8 mouse cellular contexts compared by ENCODE assay signal in genomic region chr1:171246709-171247452, GRCm38 (mm10). TPM values are rescaled to one million over a fixed set of nuclear protein-coding genes. Genes with fewer than 3 reads are reported as not detected.
DNase-seq lines count a peak whose midpoint lies in the region; ATAC-seq and TF ChIP-seq lines count a peak whose summit lies in the region.

No protein-coding gene starts in this region.

- peak overlapping the region; percentile 89 for H3K4me3 ChIP-seq in gastrocnemius, adult 2 months
- H3K4me3 ChIP-seq in hindbrain, postnatal 0 days (ENCODE audit: low read length): peak overlapping the region; percentile 81
- H3K4me3 ChIP-seq in left cerebral cortex, adult 2 months: peak overlapping the region; percentile 76

- H3K36me3 ChIP-seq in hindbrain, postnatal 0 days (ENCODE audit: insufficient read depth, low read length): peaks cover 3% of the 10 kb centered on the region; the same call in 1 of the 2 replicates

- TF ChIP-seq CTCF in gastrocnemius, adult 2 months (IDR thresholded peaks at IDR 0.05): peak; percentile 98
- TF ChIP-seq CTCF in hindbrain, postnatal 0 days (IDR thresholded peaks at IDR 0.05; ENCODE audit: low read depth): peak; percentile 91
- TF ChIP-seq CTCF in left cerebral cortex, adult 2 months (IDR thresholded peaks at IDR 0.05): peak; percentile 98

- no peaks in the 10 kb centered on the region for H3K9me3 ChIP-seq in hindbrain, postnatal 0 days (ENCODE audit: low read length)

- peak overlapping the region; percentile 84 for H3K9ac ChIP-seq in hindbrain, postnatal 0 days (replicated peaks; ENCODE audit: low read length)

- intact Hi-C loops in gastrocnemius, adult 2 months (cut with DNase I): loop anchor here (1.0 kb wide), 1 partner anchor 25 kb away; the partner anchor contains the start of gene Tomm40l
- intact Hi-C loops in left cerebral cortex, adult 2 months (cut with DNase I): loop anchor here (1.0 to 2.0 kb wide), 2 partner anchors 25 to 34 kb away; partner anchors contain the start of genes Ppox and Tomm40l

- WGBS in hindbrain, postnatal 0 days: under 1% methylated on average over 41 of the region's 41 CpGs

- peak; percentile 97 for ATAC-seq in common myeloid progenitor, adult 5-6 weeks (replicated peaks; ENCODE audit: low read depth, poor library complexity, severe bottlenecking)
- peak; percentile 95 for ATAC-seq in hindbrain, postnatal 0 days
- ATAC-seq in megakaryocyte, adult 5-6 weeks (ENCODE audit: poor library complexity, severe bottlenecking): peak; percentile 97

- H3K27ac ChIP-seq in gastrocnemius, adult 2 months: peak overlapping the region; percentile 97
- H3K27ac ChIP-seq in hindbrain, postnatal 0 days: peak overlapping the region; percentile 82
- peak overlapping the region; percentile 99 for H3K27ac ChIP-seq in left cerebral cortex, adult 2 months

- peaks cover 20% of the 10 kb centered on the region for H3K4me1 ChIP-seq in hindbrain, postnatal 0 days (ENCODE audit: insufficient read depth, low read length)

- peak; percentile 98 for DNase-seq in ZHBTc4 (ENCODE audit: low read depth, low spot score)
- peak; percentile 98 for DNase-seq in gastrocnemius, adult 2 months
- DNase-seq in hindbrain, postnatal 0 days (ENCODE audit: low spot score): peak; percentile 99
- peak; percentile 97 to 98 for DNase-seq in left cerebral cortex, adult 2 months (ENCODE audit: extremely low spot score in 1 of 2, low spot score in 2 of 2)
- DNase-seq in right cerebral cortex, adult 2 months (ENCODE audit: low spot score in 2 of 2): peak; percentile 97 to 98
- DNase-seq in urinary bladder, postnatal 14 days (ENCODE audit: low spot score): peak; percentile 98

- peak overlapping the region; percentile 89 for H3K4me2 ChIP-seq in hindbrain, postnatal 0 days (ENCODE audit: low read depth, low read length)

- H3K27me3 ChIP-seq in hindbrain, postnatal 0 days (ENCODE audit: insufficient read depth, low read length): no peaks in the 10 kb centered on the region

RNA-seq across cellular contexts. Expression of gene Adamts4, which starts 3.3 kb away (rescaled TPM):
- not detected in 2 replicates for total RNA-seq in common myeloid progenitor, adult 5-6 weeks (2017)
- total RNA-seq in gastrocnemius, adult 2 months (2021): under 1 TPM; 0.15 to 0.73 TPM
- 7.4 and 8.9 TPM in 2 replicates for total RNA-seq in hindbrain, postnatal 0 days (2014; rRNA removed)
- polyA plus RNA-seq in hindbrain, postnatal 0 days (2015; fragmentation: Nextera tagmentation; extraction: Ambion mirVana): 4.4 and 5.1 TPM in 2 replicates
- total RNA-seq in left cerebral cortex, adult 2 months (2021): 1 to 10 TPM; 6.7 to 8.6 TPM
- total RNA-seq in megakaryocyte, adult 5-6 weeks (2015): not detected in 2 replicates
- total RNA-seq in megakaryocyte, adult 5-6 weeks (2017): 0.12 TPM in 1 of 2 replicates, not detected in the other

RNA-seq across cellular contexts. Expression of gene Ndufs2, which starts 4.3 kb away (rescaled TPM):
- 198 and 334 TPM in 2 replicates for total RNA-seq in common myeloid progenitor, adult 5-6 weeks (2017)
- 1,000 to 10,000 TPM; 1,014 to 1,063 TPM for total RNA-seq in gastrocnemius, adult 2 months (2021)
- 234 and 269 TPM in 2 replicates for total RNA-seq in hindbrain, postnatal 0 days (2014; rRNA removed)
- 279 and 286 TPM in 2 replicates for polyA plus RNA-seq in hindbrain, postnatal 0 days (2015; fragmentation: Nextera tagmentation; extraction: Ambion mirVana)
- total RNA-seq in left cerebral cortex, adult 2 months (2021): 100 to 1,000 TPM; 267 to 272 TPM
- total RNA-seq in megakaryocyte, adult 5-6 weeks (2015): 235 and 245 TPM in 2 replicates
- 276 and 306 TPM in 2 replicates for total RNA-seq in megakaryocyte, adult 5-6 weeks (2017)

RNA-seq across cellular contexts. Expression of gene Fcer1g, which starts 12.7 kb away (rescaled TPM):
- total RNA-seq in common myeloid progenitor, adult 5-6 weeks (2017): 58.4 and 94.7 TPM in 2 replicates
- 1 to 10 TPM; 2.5 to 6.1 TPM for total RNA-seq in gastrocnemius, adult 2 months (2021)
- 24.2 and 30.6 TPM in 2 replicates for total RNA-seq in hindbrain, postnatal 0 days (2014; rRNA removed)
- 31.4 and 34.6 TPM in 2 replicates for polyA plus RNA-seq in hindbrain, postnatal 0 days (2015; fragmentation: Nextera tagmentation; extraction: Ambion mirVana)
- total RNA-seq in left cerebral cortex, adult 2 months (2021): 10 to 100 TPM; 12.6 to 14.4 TPM
- total RNA-seq in megakaryocyte, adult 5-6 weeks (2015): 2,036 and 2,044 TPM in 2 replicates
- 995 and 1,060 TPM in 2 replicates for total RNA-seq in megakaryocyte, adult 5-6 weeks (2017)

RNA-seq across cellular contexts. Expression of gene Apoa2, which starts 22.0 kb away (rescaled TPM):
- 3.7 TPM in 1 of 2 replicates, not detected in the other for total RNA-seq in common myeloid progenitor, adult 5-6 weeks (2017)
- total RNA-seq in gastrocnemius, adult 2 months (2021): under 1 TPM in 1 of 2 experiments, not detected in 1; 0.59 TPM
- not detected in 2 replicates for total RNA-seq in hindbrain, postnatal 0 days (2014; rRNA removed)
- 8.1 and 8.8 TPM in 2 replicates for polyA plus RNA-seq in hindbrain, postnatal 0 days (2015; fragmentation: Nextera tagmentation; extraction: Ambion mirVana)
- 1 to 10 TPM; 1.5 to 2.2 TPM for total RNA-seq in left cerebral cortex, adult 2 months (2021)
- total RNA-seq in megakaryocyte, adult 5-6 weeks (2015): 0.87 TPM in 1 of 2 replicates, not detected in the other
- not detected in 2 replicates for total RNA-seq in megakaryocyte, adult 5-6 weeks (2017)

RNA-seq across cellular contexts. Expression of gene B4galt3, which starts 23.2 kb away (rescaled TPM):
- total RNA-seq in common myeloid progenitor, adult 5-6 weeks (2017): 11.0 and 32.0 TPM in 2 replicates
- total RNA-seq in gastrocnemius, adult 2 months (2021): 10 to 100 TPM; 12.1 to 12.5 TPM
- total RNA-seq in hindbrain, postnatal 0 days (2014; rRNA removed): 80.5 and 101 TPM in 2 replicates
- polyA plus RNA-seq in hindbrain, postnatal 0 days (2015; fragmentation: Nextera tagmentation; extraction: Ambion mirVana): 88.8 and 91.9 TPM in 2 replicates
- 10 to 100 TPM; 57.0 to 69.2 TPM for total RNA-seq in left cerebral cortex, adult 2 months (2021)
- total RNA-seq in megakaryocyte, adult 5-6 weeks (2015): 17.8 and 20.4 TPM in 2 replicates
- total RNA-seq in megakaryocyte, adult 5-6 weeks (2017): 28.5 and 33.5 TPM in 2 replicates

Comparison
In these comparisons a context has a peak if more than half of its experiments do, and no peak if none do; other contexts are left out.
1. Peak in every context shown above with its lines: DNase-seq, ATAC-seq, H3K4me3 ChIP-seq and H3K27ac ChIP-seq.
2. RNA of gene Fcer1g, which starts 12.7 kb away (total RNA-seq): 995 to 2,044 TPM in megakaryocyte, adult 5-6 weeks; 58.4 to 94.7 TPM in common myeloid progenitor, adult 5-6 weeks, 24.2 to 30.6 TPM in hindbrain, postnatal 0 days, 12.6 to 14.4 TPM in left cerebral cortex, adult 2 months and 2.5 to 6.1 TPM in gastrocnemius, adult 2 months; every median in the first group is over 10 times any median in the second.